Mouse (Mus musculus) CH12.LX (cell line): Measurements from ENCODE around the gene Zfp1.

Experiments
- CTCF ChIP-seq, 2 experiments: IDR thresholded peaks in 1 of 2; conservative IDR thresholded peaks in 1 of 2; 2 replicates each; pipeline ENCODE4 v1.5.1; 2011 to 2012; ENCODE audit warnings: low read depth in 2 of 2, low read length in 2 of 2, improper control_type of control experiment in 1 of 2, inconsistent platforms in 1 of 2, mild to moderate bottlenecking in 1 of 2, moderate library complexity in 1 of 2
- POLR2A ChIP-seq: IDR thresholded peaks from 2 replicates; pipeline ENCODE4 v1.6.1; 2011; ENCODE audit warnings: low read depth, mild to moderate bottlenecking, improper control_type of control experiment, low read length
- POLR2AphosphoS2 ChIP-seq: IDR thresholded peaks from 2 replicates; pipeline ENCODE4 v1.6.1; 2011; ENCODE audit warnings: low read depth, low read length, improper control_type of control experiment
- TCF12 ChIP-seq: IDR thresholded peaks from 2 replicates; pipeline ENCODE4 v1.6.1; 2014; ENCODE audit warnings: low read depth, mild to moderate bottlenecking, inconsistent platforms, low read length, improper control_type of control experiment
- ZNF384 ChIP-seq: IDR thresholded peaks from 2 replicates; pipeline ENCODE4 v1.6.1; 2012; ENCODE audit warnings: low read depth, low read length, improper control_type of control experiment, inconsistent platforms

GRCm38 (mm10) chr8:111690960-111691445, 47.8 kb downstream of the Zfp1 start, which contains the start of gene Ctrb1:
- TF ChIP-seq CTCF (conservative IDR thresholded peaks at IDR 0.05 in 1 of 2, IDR thresholded peaks at IDR 0.05 in 1 of 2; ENCODE audit: low read depth in 2 of 2, low read length in 2 of 2) = no peak
- no peak for TF ChIP-seq TCF12
- no peak for TF ChIP-seq ZNF384
- no peak for TF ChIP-seq POLR2AphosphoS2
- no peak for TF ChIP-seq POLR2A
